Mouse (Mus musculus) hindbrain, embryonic 13.5 days (tissue): ENCODE measurements at regions not wholly inside any gene's neighbourhood (a gene's known extent, or its start where the extent isn't known, plus 50 kb on each side); places are given as distances from the start of the nearest gene placed in this dataset.

Experiments used
- ATAC-seq: fragments of 200-750 bp; cut with Nextera tagmentation; 2 replicates; pipeline ENCODE4 v1.8.0; 2017; ENCODE audit warnings: moderate TSS enrichment; ENCODE audit not compliant: low FRiP score
- H3K27ac ChIP-seq: fragments of 300-500 bp; sonication (generic); 2 replicates; pipeline ENCODE4 v1.5.1; 2015; ENCODE audit warnings: inconsistent platforms, mild to moderate bottlenecking, moderate library complexity
- H3K27me3 ChIP-seq: fragments of 300-500 bp; sonication (generic); 2 replicates; pipeline ENCODE4 v1.6.1; 2015; ENCODE audit warnings: mild to moderate bottlenecking, inconsistent platforms
- H3K36me3 ChIP-seq: fragments of 300-500 bp; sonication (generic); 2 replicates; pipeline ENCODE4 v1.6.1; 2015; ENCODE audit warnings: mild to moderate bottlenecking, inconsistent platforms
- H3K4me1 ChIP-seq: fragments of 300-500 bp; sonication (generic); replicated peaks from 2 replicates; pipeline ENCODE4 v1.6.1; 2015; ENCODE audit warnings: inconsistent platforms
- H3K4me2 ChIP-seq: fragments of 300-500 bp; sonication (generic); 2 replicates; pipeline ENCODE4 v1.6.1; 2015; ENCODE audit warnings: inconsistent platforms, mild to moderate bottlenecking, moderate library complexity
- H3K4me3 ChIP-seq: fragments of 300-500 bp; sonication (generic); 2 replicates; pipeline ENCODE4 v1.5.1; 2015; ENCODE audit warnings: mild to moderate bottlenecking, inconsistent platforms
- H3K9ac ChIP-seq: fragments of 300-500 bp; sonication (generic); 2 replicates; pipeline ENCODE4 v1.6.1; 2015; ENCODE audit warnings: mild to moderate bottlenecking, inconsistent platforms
- H3K9me3 ChIP-seq: fragments of 300-500 bp; sonication (generic); 2 replicates; pipeline ENCODE4 v1.6.1; 2016; ENCODE audit warnings: inconsistent platforms
- WGBS: fragments of 180-500 bp; shearing (Covaris S2); methylation state at CpG from one replicate; pipeline ENCODE4 v1.1.7; 2015; 5-methylcytosine and 5-hydroxymethylcytosine counted together

- peak; percentile 63 for ATAC-seq
- Histone ChIP-seq H3K27me3 (no peaks in the 10 kb centered on the region; the same call in 1 of the 2 replicates), H3K9me3 (no peaks in the 10 kb centered on the region), H3K4me3 (peak overlapping the region; percentile 41), H3K36me3 (no peaks in the 10 kb centered on the region), H3K4me2 (peak overlapping the region; percentile 56), H3K27ac (0 out of 2 replicates have a peak overlapping the region, but pooled peaks have one; percentile 12), H3K9ac (peak overlapping the region; percentile 66), H3K4me1 (peaks cover 13% of the 10 kb centered on the region)
- WGBS, result 46% methylated on average over 11 of the region's 11 CpGs
Measured at GRCm38 (mm10) chr4:62780837-62781236, 184.5 kb upstream of the Zfp618 start.

GRCm38 (mm10) chr4:62781309-62781800 is 184.0 kb upstream of the Zfp618 start:
- peak overlapping the region; percentile 66; the same call in 1 of the 2 replicates for H3K9ac ChIP-seq
- no peaks in the 10 kb centered on the region; the same call in 1 of the 2 replicates for H3K27me3 ChIP-seq
- H3K4me2 ChIP-seq, result peak overlapping the region; percentile 56
- peak; percentile 36 for ATAC-seq
- WGBS, result 28% methylated on average over 8 of the region's 8 CpGs
- H3K4me3 ChIP-seq, result peak overlapping the region; percentile 41
- H3K4me1 ChIP-seq, result peaks cover 13% of the 10 kb centered on the region
- no peak overlapping the region for H3K27ac ChIP-seq
- H3K36me3 ChIP-seq, result no peaks in the 10 kb centered on the region
- H3K9me3 ChIP-seq, result no peaks in the 10 kb centered on the region

GRCm38 (mm10) chr4:62785711-62786110 is 179.7 kb upstream of the Zfp618 start:
- no peak overlapping the region for H3K4me2 ChIP-seq
- H3K36me3 ChIP-seq, result no peaks in the 10 kb centered on the region
- H3K4me1 ChIP-seq, result peaks cover 10% of the 10 kb centered on the region
- H3K9me3 ChIP-seq, result no peaks in the 10 kb centered on the region
- H3K27me3 ChIP-seq, result no peaks in the 10 kb centered on the region; the same call in 1 of the 2 replicates
- 92% methylated on average over 7 of the region's 7 CpGs for WGBS
- no peak overlapping the region for H3K4me3 ChIP-seq
- no peak overlapping the region for H3K9ac ChIP-seq
- no peak overlapping the region for H3K27ac ChIP-seq
- no peak for ATAC-seq

- H3K4me3 ChIP-seq, result no peak overlapping the region
- WGBS, result 78% methylated on average over 4 of the region's 4 CpGs
- H3K9ac ChIP-seq, result no peak overlapping the region
- no peak for ATAC-seq
- H3K27me3 ChIP-seq, result no peaks in the 10 kb centered on the region
- no peaks in the 10 kb centered on the region for H3K4me1 ChIP-seq
- H3K9me3 ChIP-seq, result no peaks in the 10 kb centered on the region
- no peaks in the 10 kb centered on the region for H3K36me3 ChIP-seq
- no peak overlapping the region for H3K27ac ChIP-seq
- no peak overlapping the region for H3K4me2 ChIP-seq
Measured at GRCm38 (mm10) chr4:62789696-62790095, 175.7 kb upstream of the Zfp618 start.

GRCm38 (mm10) chr4:62793582-62793981 is 171.8 kb upstream of the Zfp618 start:
- H3K4me1 ChIP-seq, result no peaks in the 10 kb centered on the region
- H3K36me3 ChIP-seq, result no peaks in the 10 kb centered on the region
- H3K27ac ChIP-seq, result no peak overlapping the region
- H3K9ac ChIP-seq, result no peak overlapping the region
- H3K9me3 ChIP-seq, result no peaks in the 10 kb centered on the region
- no peak overlapping the region for H3K4me2 ChIP-seq
- H3K4me3 ChIP-seq, result no peak overlapping the region
- H3K27me3 ChIP-seq, result no peaks in the 10 kb centered on the region
- ATAC-seq, result no peak
- WGBS, result 70% methylated on average over 5 of the region's 5 CpGs

- H3K9ac ChIP-seq, result no peak overlapping the region
- no peaks in the 10 kb centered on the region for H3K9me3 ChIP-seq
- no peak overlapping the region for H3K4me2 ChIP-seq
- H3K4me1 ChIP-seq, result no peaks in the 10 kb centered on the region
- WGBS, result 77% methylated on average over 10 of the region's 10 CpGs
- H3K27me3 ChIP-seq, result no peaks in the 10 kb centered on the region
- H3K4me3 ChIP-seq, result no peak overlapping the region
- H3K27ac ChIP-seq, result no peak overlapping the region
- no peak for ATAC-seq
- no peaks in the 10 kb centered on the region for H3K36me3 ChIP-seq
Measured at GRCm38 (mm10) chr4:62795538-62795937, 169.8 kb upstream of the Zfp618 start.

- no peak for ATAC-seq
- H3K27ac ChIP-seq, result no peak overlapping the region
- no peak overlapping the region for H3K4me2 ChIP-seq
- no peaks in the 10 kb centered on the region for H3K4me1 ChIP-seq
- 86% methylated on average over 4 of the region's 4 CpGs for WGBS
- H3K9me3 ChIP-seq, result no peaks in the 10 kb centered on the region
- H3K4me3 ChIP-seq, result no peak overlapping the region
- no peaks in the 10 kb centered on the region for H3K36me3 ChIP-seq
- no peak overlapping the region for H3K9ac ChIP-seq
- no peaks in the 10 kb centered on the region for H3K27me3 ChIP-seq
Measured at GRCm38 (mm10) chr4:62799923-62800322, 165.4 kb upstream of the Zfp618 start.

GRCm38 (mm10) chr4:62805841-62806240 is 159.5 kb upstream of the Zfp618 start:
- ATAC-seq, result no peak
- Histone ChIP-seq H3K27me3 (no peaks in the 10 kb centered on the region), H3K9ac (no peak overlapping the region), H3K36me3 (no peaks in the 10 kb centered on the region), H3K9me3 (no peaks in the 10 kb centered on the region), H3K27ac (no peak overlapping the region), H3K4me3 (no peak overlapping the region), H3K4me1 (peaks cover 7% of the 10 kb centered on the region), H3K4me2 (no peak overlapping the region)
- WGBS, result 46% methylated on average over 6 of the region's 6 CpGs

- H3K9me3 ChIP-seq, result no peaks in the 10 kb centered on the region
- H3K27ac ChIP-seq, result no peak overlapping the region
- no peak overlapping the region for H3K4me2 ChIP-seq
- 81% methylated on average over 2 of the region's 2 CpGs for WGBS
- no peak overlapping the region for H3K4me3 ChIP-seq
- peaks cover 7% of the 10 kb centered on the region for H3K4me1 ChIP-seq
- no peak for ATAC-seq
- H3K27me3 ChIP-seq, result no peaks in the 10 kb centered on the region
- H3K36me3 ChIP-seq, result no peaks in the 10 kb centered on the region
- no peak overlapping the region for H3K9ac ChIP-seq
Measured at GRCm38 (mm10) chr4:62806786-62807185, 158.6 kb upstream of the Zfp618 start.

GRCm38 (mm10) chr4:62807926-62808552 is 157.3 kb upstream of the Zfp618 start:
- 66% methylated on average over 12 of the region's 12 CpGs for WGBS
- Histone ChIP-seq H3K4me2 (no peak overlapping the region), H3K27ac (no peak overlapping the region), H3K9me3 (no peaks in the 10 kb centered on the region), H3K36me3 (no peaks in the 10 kb centered on the region), H3K4me3 (no peak overlapping the region), H3K9ac (no peak overlapping the region), H3K27me3 (no peaks in the 10 kb centered on the region), H3K4me1 (peaks cover 7% of the 10 kb centered on the region)
- no peak for ATAC-seq

GRCm38 (mm10) chr4:62808553-62808950 is 156.8 kb upstream of the Zfp618 start:
- ATAC-seq, result no peak
- Histone ChIP-seq H3K4me2 (no peak overlapping the region), H3K9me3 (no peaks in the 10 kb centered on the region), H3K27ac (no peak overlapping the region), H3K4me3 (no peak overlapping the region), H3K4me1 (peaks cover 7% of the 10 kb centered on the region), H3K9ac (no peak overlapping the region), H3K36me3 (no peaks in the 10 kb centered on the region), H3K27me3 (no peaks in the 10 kb centered on the region)
- 94% methylated on average over 12 of the region's 12 CpGs for WGBS

GRCm38 (mm10) chr4:62809048-62809447 is 156.3 kb upstream of the Zfp618 start:
- no peak overlapping the region for H3K27ac ChIP-seq
- no peaks in the 10 kb centered on the region for H3K27me3 ChIP-seq
- WGBS, result 83% methylated on average over 4 of the region's 4 CpGs
- no peaks in the 10 kb centered on the region for H3K9me3 ChIP-seq
- H3K36me3 ChIP-seq, result no peaks in the 10 kb centered on the region
- ATAC-seq, result no peak
- H3K9ac ChIP-seq, result no peak overlapping the region
- no peak overlapping the region for H3K4me2 ChIP-seq
- no peak overlapping the region for H3K4me3 ChIP-seq
- H3K4me1 ChIP-seq, result peaks cover 7% of the 10 kb centered on the region

- Histone ChIP-seq H3K4me2 (no peak overlapping the region), H3K4me3 (no peak overlapping the region), H3K36me3 (no peaks in the 10 kb centered on the region), H3K9me3 (no peaks in the 10 kb centered on the region), H3K27me3 (no peaks in the 10 kb centered on the region), H3K4me1 (peaks cover 17% of the 10 kb centered on the region), H3K27ac (no peak overlapping the region), H3K9ac (no peak overlapping the region)
- ATAC-seq, result no peak
- WGBS, result 95% methylated on average over 2 of the region's 2 CpGs
Measured at GRCm38 (mm10) chr4:62819889-62820288, 145.5 kb upstream of the Zfp618 start.
